Mouse (Mus musculus): ENCODE results near the gene Prr5l. TPM values are rescaled to one million over a fixed set of nuclear protein-coding genes. Genes with fewer than 3 reads are reported as not detected.

Prr5l gene
- polyA plus RNA-seq, 1 experiment from 2014 or later, result 5.5 TPM

DNA sequence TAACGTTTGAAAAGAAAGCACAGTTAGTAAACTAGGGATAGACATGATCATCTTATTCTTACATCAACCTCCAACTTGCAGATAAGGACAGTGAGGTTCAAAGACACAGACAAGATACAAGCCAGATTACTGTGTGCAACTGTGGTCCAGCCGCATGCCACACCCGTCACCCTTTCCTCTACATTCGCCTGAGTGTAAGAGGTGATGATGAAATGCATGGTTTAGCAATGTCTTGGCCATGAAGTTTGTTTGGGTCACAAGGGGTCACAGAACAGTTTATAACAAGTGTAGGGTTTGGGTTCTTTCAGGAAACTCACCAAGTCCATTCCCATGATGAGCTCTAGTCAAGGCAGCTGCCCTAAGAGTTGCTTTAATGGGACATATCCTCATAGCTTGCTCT is 14.1 kb downstream of the Prr5l start:
- WGBS (ENCODE audit: insufficient replicate concordance), result 68% methylated on average over 4 of the region's 4 CpGs
- Histone ChIP-seq H3K27ac (no peak overlapping the region), H3K27me3 (replicated peaks) (peaks cover 12% of the 10 kb centered on the region), H3K4me2 (no peak overlapping the region), H3K36me3 (no peaks in the 10 kb centered on the region), H3K9ac (no peak overlapping the region), H3K9me3 (replicated peaks) (no peaks in the 10 kb centered on the region), H3K4me1 (no peaks in the 10 kb centered on the region), H3K4me3 (no peak overlapping the region)
- ATAC-seq, result no peak

DNA sequence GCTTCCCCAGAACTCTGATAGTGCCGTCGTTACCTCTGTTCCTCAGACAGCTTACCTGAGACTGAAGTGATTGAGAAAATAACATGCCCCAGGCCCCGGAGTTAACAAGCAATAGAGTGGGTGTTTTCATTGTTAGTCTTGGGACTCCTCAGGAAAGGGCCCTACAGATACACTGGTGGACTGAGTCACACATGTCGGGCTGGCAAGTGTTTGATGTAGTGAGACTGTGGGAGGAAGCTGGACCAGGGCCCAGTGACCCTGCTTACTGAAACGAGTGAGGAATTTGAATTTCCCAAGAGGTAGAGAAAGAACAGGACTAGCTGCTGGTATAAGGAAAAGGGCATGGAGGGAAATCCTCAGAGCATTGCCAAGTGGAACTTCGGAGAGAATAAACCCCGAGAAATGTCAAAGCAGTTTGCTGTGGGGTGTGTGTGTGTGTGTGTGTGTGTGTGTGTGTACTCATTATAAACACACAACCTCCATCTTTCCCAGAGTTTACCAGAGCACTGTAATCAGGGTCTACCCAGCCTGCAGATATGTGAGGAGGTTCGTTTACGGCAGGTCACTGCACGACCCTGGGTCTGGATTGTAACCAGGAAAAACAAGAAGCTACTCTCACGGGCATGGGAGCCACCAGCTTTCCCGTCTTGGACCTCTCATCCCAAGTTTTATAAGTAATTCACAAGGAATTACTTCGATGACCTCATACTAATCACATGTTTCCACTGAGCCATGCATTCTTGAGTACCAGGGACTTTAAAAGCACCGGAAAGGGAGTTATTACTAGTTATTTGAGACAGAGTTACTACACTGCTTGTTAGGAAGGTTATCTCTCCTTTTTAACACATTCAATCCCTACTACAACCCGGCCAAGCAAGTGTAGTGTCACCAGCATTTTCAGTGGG is 20.4 kb downstream of the Prr5l start:
- H3K27ac ChIP-seq, result no peak overlapping the region
- H3K4me1 ChIP-seq, result no peaks in the 10 kb centered on the region
- H3K27me3 ChIP-seq (replicated peaks), result no peaks in the 10 kb centered on the region; the same call in none of the 2 replicates
- H3K36me3 ChIP-seq, result no peaks in the 10 kb centered on the region
- H3K4me2 ChIP-seq, result no peak overlapping the region
- no peak overlapping the region for H3K4me3 ChIP-seq
- 63% methylated on average over 15 of the region's 15 CpGs for WGBS (ENCODE audit: insufficient replicate concordance)
- no peak overlapping the region for H3K9ac ChIP-seq
- ATAC-seq, result no peak
- no peaks in the 10 kb centered on the region for H3K9me3 ChIP-seq (replicated peaks)

DNA sequence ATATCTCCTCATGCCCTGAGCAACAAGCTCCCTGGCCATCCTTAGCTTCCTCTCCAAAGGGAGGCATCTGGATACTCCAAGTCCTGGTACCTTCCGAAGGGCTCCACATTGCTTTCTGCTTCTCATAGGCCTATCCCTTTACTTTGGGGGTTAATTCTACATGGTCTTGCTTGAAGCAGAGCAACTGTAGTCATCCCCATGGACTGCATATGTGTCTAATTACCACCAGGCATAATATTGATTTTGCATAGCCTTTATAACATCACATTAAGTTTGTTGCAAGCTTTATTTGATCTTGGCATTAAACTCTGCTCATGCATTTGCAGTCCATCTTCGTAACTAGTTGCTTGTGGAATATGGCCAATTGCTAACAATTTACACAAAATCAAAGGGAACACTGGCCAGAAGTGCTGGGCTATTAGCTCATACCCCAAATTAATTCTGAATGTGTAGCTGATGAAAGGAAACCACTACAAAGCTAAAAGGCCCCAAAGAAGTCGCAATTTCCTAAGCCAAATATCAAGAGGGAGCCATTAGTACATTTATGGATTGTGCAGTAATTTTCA is 21.8 kb downstream of the Prr5l start:
- no peak overlapping the region for H3K4me3 ChIP-seq
- H3K27ac ChIP-seq, result no peak overlapping the region
- no peak overlapping the region for H3K4me2 ChIP-seq
- H3K36me3 ChIP-seq, result no peaks in the 10 kb centered on the region
- no peaks in the 10 kb centered on the region for H3K4me1 ChIP-seq
- H3K9me3 ChIP-seq (replicated peaks), result no peaks in the 10 kb centered on the region
- H3K27me3 ChIP-seq (replicated peaks), result no peaks in the 10 kb centered on the region; the same call in none of the 2 replicates
- no peak for ATAC-seq
- WGBS (ENCODE audit: insufficient replicate concordance), result 71% methylated on average over 3 of the region's 3 CpGs
- no peak overlapping the region for H3K9ac ChIP-seq

DNA sequence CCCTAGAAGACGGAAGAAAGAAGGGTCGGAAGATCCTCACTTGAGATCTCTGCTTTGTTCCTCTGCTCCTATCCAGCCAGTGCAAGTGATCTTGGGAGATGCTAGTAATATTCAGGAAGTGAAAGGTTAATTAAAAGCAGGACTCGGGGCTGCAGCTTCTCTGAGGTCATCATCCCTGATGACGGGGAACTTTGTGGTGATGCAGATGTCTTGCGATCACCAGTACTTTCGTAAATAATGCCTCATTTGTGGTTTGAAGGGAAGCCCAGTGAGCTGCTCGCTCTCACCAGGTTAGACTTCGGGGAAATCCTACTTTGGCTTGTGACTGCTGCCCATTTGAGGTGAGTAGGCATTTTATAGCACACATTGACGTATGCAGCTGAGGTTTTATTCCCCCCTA is 26.7 kb downstream of the Prr5l start:
- H3K36me3 ChIP-seq, result no peaks in the 10 kb centered on the region
- no peaks in the 10 kb centered on the region for H3K4me1 ChIP-seq
- no peak overlapping the region for H3K27ac ChIP-seq
- no peaks in the 10 kb centered on the region; the same call in none of the 2 replicates for H3K27me3 ChIP-seq (replicated peaks)
- ATAC-seq, result no peak
- H3K4me2 ChIP-seq, result no peak overlapping the region
- H3K4me3 ChIP-seq, result no peak overlapping the region
- H3K9me3 ChIP-seq (replicated peaks), result no peaks in the 10 kb centered on the region
- WGBS (ENCODE audit: insufficient replicate concordance), result 68% methylated on average over 9 of the region's 9 CpGs
- no peak overlapping the region for H3K9ac ChIP-seq

DNA sequence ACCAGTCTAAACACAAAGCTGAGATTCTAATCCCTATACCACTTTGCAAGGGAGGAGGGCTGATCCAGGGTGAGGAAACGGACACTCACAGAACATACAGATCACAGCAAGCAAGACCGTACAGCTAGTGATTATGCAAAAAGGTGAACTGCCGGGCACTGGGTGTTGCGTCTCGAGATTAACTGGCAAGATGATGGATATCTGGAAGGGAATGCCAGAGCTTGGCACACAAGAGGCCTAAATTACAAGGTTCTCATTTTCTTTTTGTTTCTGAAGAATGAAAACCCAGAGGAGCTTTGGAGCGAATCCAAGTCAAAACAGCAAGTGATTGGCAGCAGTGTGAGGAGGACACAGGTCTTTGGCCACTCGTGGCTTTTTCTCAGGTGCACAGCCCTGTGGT is 28.0 kb downstream of the Prr5l start:
- Histone ChIP-seq H3K4me1 (no peaks in the 10 kb centered on the region), H3K9ac (no peak overlapping the region), H3K36me3 (no peaks in the 10 kb centered on the region), H3K27ac (no peak overlapping the region), H3K27me3 (replicated peaks) (no peaks in the 10 kb centered on the region; the same call in 1 of the 2 replicates), H3K4me3 (no peak overlapping the region), H3K9me3 (replicated peaks) (no peaks in the 10 kb centered on the region), H3K4me2 (no peak overlapping the region)
- WGBS (ENCODE audit: insufficient replicate concordance), result 68% methylated on average over 7 of the region's 7 CpGs
- no peak for ATAC-seq

DNA sequence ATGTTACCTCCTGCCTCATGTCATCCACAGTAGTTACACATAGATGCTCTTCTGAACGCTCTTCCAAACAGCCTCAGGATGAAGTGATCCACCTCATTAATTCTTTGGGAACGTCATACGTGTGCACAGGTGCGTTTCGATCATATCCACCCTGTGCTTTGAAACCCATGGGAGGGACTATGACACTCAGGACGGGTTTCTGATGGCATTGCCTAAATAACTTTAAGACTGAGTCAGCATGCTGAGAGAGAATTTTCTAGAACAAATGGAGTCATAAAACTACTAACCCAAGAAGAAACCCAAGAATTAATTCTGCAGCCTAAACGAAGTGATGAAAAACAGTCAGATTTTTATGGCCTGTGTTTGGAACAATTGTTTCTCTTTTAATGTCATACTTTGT is 40.1 kb downstream of the Prr5l start:
- no peak for ATAC-seq
- 66% methylated on average over 7 of the region's 7 CpGs for WGBS (ENCODE audit: insufficient replicate concordance)
- H3K9ac ChIP-seq, result no peak overlapping the region
- H3K27ac ChIP-seq, result no peak overlapping the region
- no peaks in the 10 kb centered on the region for H3K4me1 ChIP-seq
- H3K4me2 ChIP-seq, result no peak overlapping the region
- no peaks in the 10 kb centered on the region for H3K9me3 ChIP-seq (replicated peaks)
- H3K27me3 ChIP-seq (replicated peaks), result no peaks in the 10 kb centered on the region
- no peaks in the 10 kb centered on the region for H3K36me3 ChIP-seq
- no peak overlapping the region for H3K4me3 ChIP-seq

DNA sequence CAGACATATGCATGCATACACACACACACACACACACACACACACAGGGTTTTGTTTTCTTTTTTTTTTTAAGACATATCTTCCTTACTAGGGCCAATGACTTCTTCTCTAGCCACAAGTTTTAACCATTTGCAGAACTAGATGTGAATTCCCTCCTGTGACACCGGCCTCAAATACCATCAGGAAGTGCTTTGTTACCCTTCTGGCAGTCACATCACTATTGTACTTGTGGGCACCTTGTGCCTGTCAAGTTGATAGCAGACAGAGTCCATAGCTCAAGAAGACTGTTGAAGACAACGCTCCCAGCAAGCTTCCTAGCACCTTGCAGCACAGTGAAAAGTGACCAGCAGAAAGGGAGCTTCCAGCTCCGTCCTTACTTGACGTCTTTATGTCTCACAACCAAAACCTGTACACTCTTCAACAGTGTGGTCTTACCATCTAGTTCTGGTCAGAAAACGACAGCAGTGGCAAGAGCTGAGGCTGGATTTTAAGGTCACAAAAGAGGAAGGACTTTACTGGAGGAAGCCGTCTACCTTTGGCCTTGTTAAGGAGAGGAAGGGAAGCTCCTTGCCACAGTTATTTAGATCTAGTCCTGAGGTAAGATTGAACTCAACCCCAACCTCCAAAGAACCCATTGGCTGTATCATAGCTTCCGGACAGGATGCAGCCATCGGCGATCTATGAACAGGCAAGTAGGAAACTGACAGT is 47.9 kb downstream of the Prr5l start:
- H3K4me3 ChIP-seq, result no peak overlapping the region
- H3K9ac ChIP-seq, result no peak overlapping the region
- 34% methylated on average over 9 of the region's 9 CpGs for WGBS (ENCODE audit: insufficient replicate concordance)
- no peak overlapping the region for H3K27ac ChIP-seq
- H3K9me3 ChIP-seq (replicated peaks), result no peaks in the 10 kb centered on the region
- H3K27me3 ChIP-seq (replicated peaks), result no peaks in the 10 kb centered on the region
- H3K4me1 ChIP-seq, result no peaks in the 10 kb centered on the region
- no peaks in the 10 kb centered on the region for H3K36me3 ChIP-seq
- H3K4me2 ChIP-seq, result no peak overlapping the region
- ATAC-seq, result no peak

DNA sequence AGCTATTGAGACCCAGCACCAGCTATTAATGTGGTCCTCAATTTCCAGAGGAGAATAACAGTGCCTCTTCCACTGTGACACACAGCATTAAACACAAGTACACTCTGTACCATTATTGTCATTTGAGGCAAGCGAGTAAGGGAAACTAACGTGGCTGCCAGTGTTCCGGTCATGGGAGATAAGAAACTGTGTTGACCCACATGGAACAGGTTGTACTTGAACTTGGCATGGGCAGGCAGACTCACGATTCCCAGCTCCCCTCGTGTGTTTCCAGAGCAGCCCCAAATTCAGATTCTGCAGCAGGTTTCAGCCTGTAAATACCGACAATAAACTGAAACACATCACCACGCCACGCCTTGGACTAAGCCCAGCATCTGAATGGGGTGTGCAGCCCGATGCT is 50.5 kb downstream of the Prr5l start:
- no peak overlapping the region for H3K4me2 ChIP-seq
- no peak for ATAC-seq
- 59% methylated on average over 9 of the region's 9 CpGs for WGBS (ENCODE audit: insufficient replicate concordance)

DNA sequence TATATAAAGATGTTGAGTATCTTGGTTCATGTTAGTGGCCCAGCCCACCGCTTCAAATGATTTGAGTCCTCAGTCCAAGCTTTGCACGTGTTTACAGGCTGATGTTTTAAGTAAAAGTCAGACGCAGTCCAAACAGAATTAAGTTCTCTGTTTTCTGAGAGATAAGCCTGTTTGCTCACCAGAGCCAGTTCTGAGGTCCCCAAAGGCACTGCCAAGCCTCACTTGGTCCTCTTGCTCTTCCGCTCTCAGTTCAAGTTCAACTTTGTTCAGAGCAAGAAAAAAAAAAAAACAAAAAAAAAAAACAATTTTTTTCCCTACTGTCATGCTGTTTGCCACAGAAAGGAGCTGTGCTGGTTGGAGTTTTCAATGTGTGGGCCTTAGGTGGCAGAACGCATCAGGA is 51.0 kb downstream of the Prr5l start:
- peaks cover 10% of the 10 kb centered on the region for H3K4me1 ChIP-seq
- H3K4me2 ChIP-seq, result no peak overlapping the region
- H3K27ac ChIP-seq, result no peak overlapping the region
- H3K36me3 ChIP-seq, result no peaks in the 10 kb centered on the region
- no peak overlapping the region for H3K9ac ChIP-seq
- no peak for ATAC-seq
- no peak overlapping the region for H3K4me3 ChIP-seq
- H3K27me3 ChIP-seq (replicated peaks), result no peaks in the 10 kb centered on the region
- WGBS (ENCODE audit: insufficient replicate concordance), result 70% methylated on average over 5 of the region's 5 CpGs
- H3K9me3 ChIP-seq (replicated peaks), result no peaks in the 10 kb centered on the region

More for the DNA sequence above, 50.5 kb downstream of the Prr5l start:
- Histone ChIP-seq H3K27me3 (replicated peaks) (no peaks in the 10 kb centered on the region), H3K9ac (no peak overlapping the region), H3K36me3 (no peaks in the 10 kb centered on the region), H3K9me3 (replicated peaks) (no peaks in the 10 kb centered on the region), H3K4me1 (peaks cover 6% of the 10 kb centered on the region), H3K27ac (no peak overlapping the region), H3K4me3 (no peak overlapping the region)

DNA sequence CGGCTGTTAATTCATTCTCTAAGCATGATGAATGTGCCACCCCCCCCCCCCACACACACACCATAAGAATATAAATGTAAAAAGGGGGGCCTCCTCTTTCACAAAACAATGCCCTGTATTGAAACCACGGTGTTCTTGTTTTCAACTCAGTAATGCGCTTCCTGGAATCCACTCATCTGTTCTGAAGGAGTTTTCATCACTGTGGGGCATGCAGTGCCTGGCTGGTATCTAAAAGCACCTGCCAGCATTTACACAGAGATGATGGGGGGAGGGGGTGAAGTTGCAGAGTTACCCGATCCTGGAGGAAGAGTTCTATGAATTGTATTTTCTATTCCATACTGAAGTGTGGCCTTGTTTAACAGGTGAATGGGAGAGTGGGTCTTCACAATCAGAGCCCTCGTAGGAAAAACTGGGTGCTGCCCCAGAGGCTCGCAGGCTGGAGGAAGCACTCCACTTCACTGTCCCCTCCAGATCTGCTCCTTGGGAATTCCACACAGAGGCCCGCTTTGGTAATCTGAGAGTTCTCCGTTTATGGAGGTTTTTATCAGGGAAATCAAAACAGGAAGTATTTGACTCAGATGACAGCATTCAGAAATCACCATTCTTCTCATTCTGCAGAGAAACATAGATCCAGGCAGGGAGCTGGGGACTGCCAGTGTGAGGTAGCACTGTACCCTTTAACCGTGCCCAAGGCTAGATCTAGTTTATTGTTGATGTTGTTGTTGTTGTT is 52.5 kb downstream of the Prr5l start:
- H3K9me3 ChIP-seq (replicated peaks), result no peaks in the 10 kb centered on the region
- no peaks in the 10 kb centered on the region for H3K27me3 ChIP-seq (replicated peaks)
- no peak overlapping the region for H3K27ac ChIP-seq
- H3K9ac ChIP-seq, result no peak overlapping the region
- no peak overlapping the region for H3K4me2 ChIP-seq
- H3K4me1 ChIP-seq, result peaks cover 10% of the 10 kb centered on the region
- WGBS (ENCODE audit: insufficient replicate concordance), result 54% methylated on average over 9 of the region's 9 CpGs
- ATAC-seq, result no peak
- H3K36me3 ChIP-seq, result no peaks in the 10 kb centered on the region
- H3K4me3 ChIP-seq, result no peak overlapping the region

DNA sequence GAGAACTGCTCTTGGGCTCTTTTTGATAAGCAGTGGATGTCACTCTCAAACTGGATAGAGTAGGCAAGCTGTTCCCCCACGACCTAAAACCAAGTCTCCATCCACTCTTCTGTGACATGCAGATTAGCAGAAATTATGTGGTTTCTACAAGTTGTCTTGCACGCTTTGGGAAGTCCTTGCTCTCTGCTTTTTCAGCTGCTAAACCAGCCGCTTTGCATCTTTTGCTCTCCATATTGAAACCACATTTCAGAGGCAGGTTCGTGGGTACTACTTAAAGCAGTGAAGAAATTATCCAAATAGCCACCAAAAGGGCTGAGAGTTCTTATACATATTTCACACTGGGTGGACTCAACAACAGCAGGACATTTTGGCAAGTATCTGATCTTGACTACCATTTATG is 53.8 kb downstream of the Prr5l start:
- H3K27me3 ChIP-seq (replicated peaks), result no peaks in the 10 kb centered on the region
- H3K4me1 ChIP-seq, result peaks cover 10% of the 10 kb centered on the region
- no peak for ATAC-seq
- WGBS (ENCODE audit: insufficient replicate concordance), result 50% methylated on average over 4 of the region's 4 CpGs
- H3K9ac ChIP-seq, result no peak overlapping the region
- H3K36me3 ChIP-seq, result no peaks in the 10 kb centered on the region
- no peak overlapping the region for H3K4me2 ChIP-seq
- no peak overlapping the region for H3K27ac ChIP-seq
- no peaks in the 10 kb centered on the region for H3K9me3 ChIP-seq (replicated peaks)
- no peak overlapping the region for H3K4me3 ChIP-seq
